Mouse (Mus musculus): ENCODE measurements at regions not wholly inside any gene's neighbourhood (a gene's known extent, or its start where the extent isn't known, plus 50 kb on each side); places are given as distances from the start of the nearest gene placed in this dataset.

GRCm38 (mm10) chr12:39493114-39493513 is 544.7 kb downstream of the Arl4a start:
- Histone ChIP-seq H3K9ac (ENCODE audit: low read depth, low read length) (no peak overlapping the region), H3K4me3 (ENCODE audit: low read depth, low read length) (no peak overlapping the region), H3K27me3 (replicated peaks; ENCODE audit: control insufficient read depth, insufficient read depth, low read length) (no peaks in the 10 kb centered on the region), H3K36me3 (ENCODE audit: control insufficient read depth, insufficient read depth, low read length) (no peaks in the 10 kb centered on the region), H3K9me3 (ENCODE audit: control insufficient read depth, low read length) (no peaks in the 10 kb centered on the region), H3K4me2 (ENCODE audit: low read depth, low read length) (no peak overlapping the region), H3K4me1 (ENCODE audit: control insufficient read depth, insufficient read depth, low read length) (no peaks in the 10 kb centered on the region), H3K27ac (replicated peaks; ENCODE audit: low read depth, low read length) (no peak overlapping the region)
- no peak for ATAC-seq (ENCODE audit: low read depth)
- DNase-seq (ENCODE audit: low spot score), result peak; percentile 12
- 74% methylated on average over 8 of the region's 8 CpGs for WGBS

GRCm38 (mm10) chr12:39472984-39473383 is 564.8 kb downstream of the Arl4a start:
- DNase-seq (ENCODE audit: low spot score) (no peak), ATAC-seq (ENCODE audit: low read depth) (no peak)
- no peak overlapping the region for H3K4me3 ChIP-seq (ENCODE audit: low read depth, low read length)
- no peak overlapping the region for H3K27ac ChIP-seq (replicated peaks; ENCODE audit: low read depth, low read length)
- H3K4me2 ChIP-seq (ENCODE audit: low read depth, low read length), result no peak overlapping the region
- no peak overlapping the region for H3K9ac ChIP-seq (ENCODE audit: low read depth, low read length)
- H3K27me3 ChIP-seq (replicated peaks; ENCODE audit: control insufficient read depth, insufficient read depth, low read length), result no peaks in the 10 kb centered on the region
- no peaks in the 10 kb centered on the region for H3K36me3 ChIP-seq (ENCODE audit: control insufficient read depth, insufficient read depth, low read length)
- H3K4me1 ChIP-seq (ENCODE audit: control insufficient read depth, insufficient read depth, low read length), result no peaks in the 10 kb centered on the region
- H3K9me3 ChIP-seq (ENCODE audit: control insufficient read depth, low read length), result no peaks in the 10 kb centered on the region

All from embryonic facial prominence, embryonic 14.5 days (tissue).